Mouse (Mus musculus): ENCODE measurements around the gene Grtp1. TPM values are rescaled to one million over a fixed set of nuclear protein-coding genes. Genes with fewer than 3 reads are reported as not detected.

Gene Grtp1
- 8.2 and 8.7 TPM in 2 replicates for polyA plus RNA-seq (2015; fragmentation: Nextera tagmentation; extraction: Ambion mirVana)

DNA sequence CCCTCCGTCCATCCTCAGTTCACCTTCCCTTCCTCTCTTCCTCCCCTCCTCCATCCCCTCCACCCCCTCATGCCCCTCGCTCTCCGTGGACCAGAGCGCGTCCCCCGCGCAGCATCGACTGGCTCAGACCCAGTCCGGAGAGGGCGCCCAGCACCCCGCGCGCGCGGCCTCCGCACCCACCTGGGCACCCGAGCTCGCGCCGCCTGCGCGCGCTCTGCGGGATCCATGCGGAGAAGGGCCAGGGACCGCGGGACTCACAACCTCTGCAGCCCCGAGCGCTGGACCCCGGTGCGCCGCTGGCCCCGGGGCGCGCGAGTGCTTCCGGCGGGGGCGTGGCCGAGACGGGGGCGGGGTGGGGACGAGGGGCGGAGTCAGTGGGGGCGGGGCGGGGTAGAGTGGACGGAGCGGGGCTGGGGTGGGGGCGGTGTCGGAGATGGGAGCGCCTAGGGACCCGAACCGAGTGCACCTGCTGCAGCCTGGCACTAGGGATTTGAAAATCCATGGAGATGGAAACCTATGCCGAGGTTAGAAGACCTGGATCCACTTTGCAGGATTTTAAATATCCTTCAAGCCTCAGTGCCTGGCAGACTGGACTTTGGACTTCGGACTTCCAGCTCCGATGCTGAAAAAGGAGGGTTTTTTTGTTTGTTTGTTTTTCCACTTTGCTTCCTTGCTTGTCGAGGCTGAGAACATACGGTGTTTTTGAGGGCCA, at the start of gene Grtp1:
Grtp1 (minus strand) TSS at position 320 of the 712 bp plus-strand sequence.
- H3K36me3 ChIP-seq (replicated peaks), result 0 out of 2 replicates have a peak, but pooled peaks cover 4% of the 10 kb centered on the region
- ATAC-seq (ENCODE audit: insufficient read depth), result peak; percentile 56
- under 1% methylated on average over 56 of the region's 58 CpGs for WGBS (ENCODE audit: insufficient replicate concordance)
- H3K27me3 ChIP-seq, result peaks cover 17% of the 10 kb centered on the region
- peaks cover 48% of the 10 kb centered on the region for H3K4me1 ChIP-seq (replicated peaks)
- H3K4me3 ChIP-seq (replicated peaks), result peak within 1 kb of the TSS; percentile 75
- peak within 1 kb of the TSS; percentile 97 for H3K27ac ChIP-seq (replicated peaks)
- H3K4me2 ChIP-seq, result peak within 1 kb of the TSS; percentile 96
- H3K9me3 ChIP-seq (replicated peaks), result no peaks in the 10 kb centered on the region
- peak within 1 kb of the TSS; percentile 77 for H3K9ac ChIP-seq

DNA sequence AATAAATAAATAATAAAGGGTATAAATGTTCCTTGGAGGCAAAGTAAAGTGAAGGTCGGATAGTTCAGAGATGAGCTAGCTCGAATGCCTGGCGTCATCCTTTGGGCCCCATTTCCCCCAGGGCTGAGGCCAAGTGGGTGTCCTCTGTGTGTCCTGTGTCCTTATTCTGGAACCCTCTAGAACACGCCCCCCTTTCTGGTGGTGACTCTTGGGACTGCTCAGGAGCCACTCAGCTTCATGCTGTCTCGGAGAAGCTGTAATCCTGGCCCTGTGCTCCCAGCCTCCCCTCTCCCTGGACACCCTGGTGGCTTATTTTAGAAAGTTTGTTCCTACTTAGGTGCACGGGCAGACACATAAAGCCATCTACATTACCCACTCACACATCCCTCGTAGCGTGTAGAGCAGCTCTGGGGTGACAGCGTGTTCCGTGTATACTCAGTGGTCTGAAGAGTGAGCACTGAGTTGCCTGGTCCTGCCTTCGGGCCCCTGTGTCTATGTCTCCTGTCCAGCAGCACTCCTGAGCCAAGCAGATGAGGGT, 44.0 kb upstream of the Grtp1 start:
- Histone ChIP-seq H3K27ac (replicated peaks) (no peak overlapping the region), H3K36me3 (replicated peaks) (no peaks in the 10 kb centered on the region), H3K27me3 (peaks cover 15% of the 10 kb centered on the region), H3K9me3 (replicated peaks) (no peaks in the 10 kb centered on the region), H3K4me3 (replicated peaks) (no peak overlapping the region), H3K4me2 (no peak overlapping the region), H3K9ac (no peak overlapping the region), H3K4me1 (replicated peaks) (no peaks in the 10 kb centered on the region)
- ATAC-seq (ENCODE audit: insufficient read depth), result no peak
- 66% methylated on average over 11 of the region's 11 CpGs for WGBS (ENCODE audit: insufficient replicate concordance)

DNA sequence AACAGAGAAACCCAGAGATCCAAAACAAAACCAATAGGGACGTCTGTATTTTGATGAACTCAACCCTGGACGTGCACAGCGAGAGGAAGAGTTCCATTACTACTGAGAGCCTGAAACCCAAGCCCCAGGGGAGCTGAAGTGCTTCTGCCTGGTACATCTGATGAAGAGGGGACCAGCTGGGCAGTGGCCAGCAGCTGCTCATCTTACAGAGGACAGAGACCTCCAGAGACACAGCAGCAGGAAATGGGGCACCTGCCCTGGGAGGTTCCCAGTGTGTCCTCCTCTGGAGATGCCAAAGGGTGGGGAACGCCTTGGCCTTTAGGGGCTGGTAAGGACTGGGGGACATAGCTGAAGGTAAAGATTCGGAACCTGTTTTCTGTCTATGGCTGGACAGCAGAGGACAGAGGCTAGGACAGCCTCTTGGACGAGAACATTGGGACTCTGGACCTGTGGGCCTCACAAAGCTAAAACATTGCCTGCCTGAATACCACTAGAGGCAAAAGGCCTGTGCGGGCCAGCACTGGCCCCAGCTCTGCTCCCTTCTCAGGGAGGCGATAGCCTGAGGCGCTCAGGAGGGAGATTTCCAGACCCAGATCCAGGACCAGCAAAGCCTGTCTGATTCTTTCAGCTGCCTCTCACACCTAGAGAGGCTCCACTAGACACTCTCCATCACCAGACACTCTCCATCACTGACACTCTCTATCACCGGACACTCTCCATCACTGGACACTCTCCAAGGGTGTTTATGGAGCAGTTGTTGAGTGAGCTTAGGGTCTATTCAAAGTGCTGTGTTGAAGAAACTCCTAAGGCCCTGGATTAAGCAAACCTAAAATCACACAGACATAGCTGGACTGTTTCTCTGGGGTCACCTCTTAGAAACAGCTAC, 42.8 kb upstream of the Grtp1 start:
- Histone ChIP-seq H3K4me3 (replicated peaks) (no peak overlapping the region), H3K36me3 (replicated peaks) (no peaks in the 10 kb centered on the region), H3K4me2 (no peak overlapping the region), H3K9me3 (replicated peaks) (no peaks in the 10 kb centered on the region), H3K27me3 (peaks cover 12% of the 10 kb centered on the region), H3K27ac (replicated peaks) (no peak overlapping the region), H3K9ac (no peak overlapping the region), H3K4me1 (replicated peaks) (no peaks in the 10 kb centered on the region)
- no peak for ATAC-seq (ENCODE audit: insufficient read depth)
- 65% methylated on average over 10 of the region's 10 CpGs for WGBS (ENCODE audit: insufficient replicate concordance)

DNA sequence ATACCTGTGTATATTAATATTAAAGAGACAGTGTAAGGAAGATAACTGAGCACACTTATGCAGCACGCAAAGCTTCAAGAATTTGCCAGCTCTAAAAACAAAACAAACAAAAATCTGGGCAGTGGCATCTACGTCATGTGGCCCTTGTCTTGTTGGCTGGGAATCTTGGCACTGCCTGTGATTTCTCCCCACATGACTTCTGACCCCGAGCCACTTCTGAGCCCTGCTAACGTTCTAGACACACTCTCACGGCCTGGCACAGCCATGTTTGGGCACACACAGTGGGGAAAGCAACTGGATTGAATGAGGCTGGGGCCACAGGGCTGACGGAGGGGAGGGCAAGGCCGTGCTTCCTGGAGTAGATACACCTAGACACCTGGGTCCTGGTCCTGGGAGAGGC, 40.3 kb upstream of the Grtp1 start:
- Histone ChIP-seq H3K36me3 (replicated peaks) (no peaks in the 10 kb centered on the region), H3K9ac (no peak overlapping the region), H3K4me1 (replicated peaks) (no peaks in the 10 kb centered on the region), H3K9me3 (replicated peaks) (no peaks in the 10 kb centered on the region), H3K27me3 (peaks cover 12% of the 10 kb centered on the region), H3K4me3 (replicated peaks) (no peak overlapping the region), H3K4me2 (no peak overlapping the region), H3K27ac (replicated peaks) (no peak overlapping the region)
- 61% methylated on average over 7 of the region's 7 CpGs for WGBS (ENCODE audit: insufficient replicate concordance)
- ATAC-seq (ENCODE audit: insufficient read depth), result no peak

DNA sequence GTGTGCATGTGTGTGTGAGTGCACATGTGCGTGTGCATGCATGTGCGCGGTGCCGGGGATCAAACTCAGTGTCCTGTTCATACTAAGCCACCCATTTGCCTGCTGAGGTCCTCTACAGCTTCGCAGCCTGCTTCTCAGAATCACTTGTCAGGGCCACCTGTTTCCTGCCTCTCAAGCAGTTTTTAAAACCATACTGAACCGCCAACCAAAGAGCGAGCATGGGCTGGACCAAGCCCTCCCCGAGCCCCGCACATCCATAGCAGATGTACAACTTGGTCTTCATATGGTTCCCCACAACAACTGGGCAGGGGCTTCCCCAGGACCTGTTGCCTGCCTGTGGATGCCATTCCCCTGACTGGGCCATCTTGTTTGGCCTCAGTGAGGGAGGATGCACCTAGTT, 39.6 kb upstream of the Grtp1 start:
- no peak for ATAC-seq (ENCODE audit: insufficient read depth)
- H3K9me3 ChIP-seq (replicated peaks), result no peaks in the 10 kb centered on the region
- H3K27me3 ChIP-seq, result peaks cover 17% of the 10 kb centered on the region
- H3K4me3 ChIP-seq (replicated peaks), result no peak overlapping the region
- H3K4me2 ChIP-seq, result no peak overlapping the region
- H3K4me1 ChIP-seq (replicated peaks), result no peaks in the 10 kb centered on the region
- H3K9ac ChIP-seq, result no peak overlapping the region
- H3K27ac ChIP-seq (replicated peaks), result no peak overlapping the region
- WGBS (ENCODE audit: insufficient replicate concordance), result 58% methylated on average over 9 of the region's 9 CpGs
- H3K36me3 ChIP-seq (replicated peaks), result no peaks in the 10 kb centered on the region

DNA sequence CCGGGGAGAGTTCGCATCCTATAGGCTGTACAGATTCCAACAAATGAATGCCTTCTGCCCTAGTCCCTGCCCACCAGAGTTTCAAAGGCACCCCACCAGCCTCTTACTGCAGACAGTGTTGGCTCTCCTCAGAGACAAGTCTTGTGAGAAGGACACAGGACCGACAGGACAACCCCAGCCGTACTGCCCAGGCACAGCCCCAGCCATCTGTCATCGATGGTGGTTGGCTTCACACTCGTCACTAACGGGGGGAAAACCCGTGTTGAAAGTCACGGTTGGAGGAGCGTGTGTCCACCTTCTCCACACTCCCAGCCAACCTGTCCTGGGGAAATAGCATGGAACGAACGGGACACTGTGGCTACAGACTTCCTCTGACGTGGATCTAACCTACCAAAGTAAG, 34.4 kb upstream of the Grtp1 start:
- WGBS (ENCODE audit: insufficient replicate concordance), result 69% methylated on average over 13 of the region's 13 CpGs
- Histone ChIP-seq H3K27ac (replicated peaks) (no peak overlapping the region), H3K27me3 (peaks cover 12% of the 10 kb centered on the region; the same call in 1 of the 2 replicates), H3K4me2 (no peak overlapping the region), H3K9ac (no peak overlapping the region), H3K36me3 (replicated peaks) (no peaks in the 10 kb centered on the region), H3K9me3 (replicated peaks) (no peaks in the 10 kb centered on the region), H3K4me1 (replicated peaks) (no peaks in the 10 kb centered on the region), H3K4me3 (replicated peaks) (no peak overlapping the region)
- ATAC-seq (ENCODE audit: insufficient read depth), result no peak

DNA sequence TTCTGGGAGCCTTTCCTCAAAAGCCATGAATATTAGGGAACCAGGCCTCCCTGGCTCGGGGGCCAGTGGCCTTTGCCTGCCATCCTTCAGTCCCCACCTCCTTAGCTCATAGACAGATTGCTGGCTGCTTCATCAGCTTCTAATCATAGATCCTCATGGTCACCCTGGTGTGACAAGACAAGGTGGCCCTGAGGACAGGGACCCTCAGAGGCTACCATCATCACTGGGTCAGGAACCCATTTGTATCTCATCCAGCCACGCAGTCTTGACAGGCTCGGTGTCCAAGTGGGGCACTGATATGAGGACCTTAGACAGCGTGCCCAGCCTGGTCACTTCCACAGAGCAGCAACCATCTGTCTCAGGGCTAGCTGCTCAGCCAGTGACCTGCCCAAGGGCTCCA, 30.1 kb upstream of the Grtp1 start:
- no peaks in the 10 kb centered on the region for H3K9me3 ChIP-seq (replicated peaks)
- peaks cover 12% of the 10 kb centered on the region; the same call in 1 of the 2 replicates for H3K27me3 ChIP-seq

DNA sequence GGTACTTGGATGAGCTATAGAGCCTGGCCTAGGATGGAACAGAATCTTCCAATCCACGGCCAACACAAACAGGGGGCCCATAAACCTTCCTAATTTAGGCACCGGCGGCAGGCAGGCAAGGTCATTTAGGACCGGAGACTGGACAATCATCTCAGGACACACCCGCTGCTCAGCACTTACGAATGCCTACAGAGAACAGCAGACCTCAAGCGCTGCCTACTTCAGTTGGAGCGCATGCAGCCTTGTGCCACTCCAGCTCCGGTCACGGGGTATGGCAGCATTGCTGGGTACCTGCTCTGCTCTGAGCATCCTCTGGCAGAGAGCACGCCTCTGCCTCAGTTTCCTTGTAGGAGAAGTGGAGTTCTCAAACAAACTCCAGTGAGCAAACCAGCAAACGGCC, 29.4 kb upstream of the Grtp1 start:
- Histone ChIP-seq H3K36me3 (replicated peaks) (no peaks in the 10 kb centered on the region), H3K4me3 (replicated peaks) (no peak overlapping the region), H3K27me3 (peaks cover 15% of the 10 kb centered on the region; the same call in 1 of the 2 replicates), H3K4me2 (no peak overlapping the region), H3K9ac (no peak overlapping the region), H3K9me3 (replicated peaks) (no peaks in the 10 kb centered on the region), H3K27ac (replicated peaks) (no peak overlapping the region), H3K4me1 (replicated peaks) (no peaks in the 10 kb centered on the region)
- ATAC-seq (ENCODE audit: insufficient read depth), result no peak
- WGBS (ENCODE audit: insufficient replicate concordance), result 71% methylated on average over 12 of the region's 12 CpGs

More for the DNA sequence above, 30.1 kb upstream of the Grtp1 start:
- ATAC-seq (ENCODE audit: insufficient read depth), result no peak
- no peak overlapping the region for H3K4me3 ChIP-seq (replicated peaks)
- 66% methylated on average over 4 of the region's 4 CpGs for WGBS (ENCODE audit: insufficient replicate concordance)
- no peak overlapping the region for H3K27ac ChIP-seq (replicated peaks)
- no peak overlapping the region for H3K9ac ChIP-seq
- no peaks in the 10 kb centered on the region for H3K36me3 ChIP-seq (replicated peaks)
- no peak overlapping the region for H3K4me2 ChIP-seq
- H3K4me1 ChIP-seq (replicated peaks), result no peaks in the 10 kb centered on the region

DNA sequence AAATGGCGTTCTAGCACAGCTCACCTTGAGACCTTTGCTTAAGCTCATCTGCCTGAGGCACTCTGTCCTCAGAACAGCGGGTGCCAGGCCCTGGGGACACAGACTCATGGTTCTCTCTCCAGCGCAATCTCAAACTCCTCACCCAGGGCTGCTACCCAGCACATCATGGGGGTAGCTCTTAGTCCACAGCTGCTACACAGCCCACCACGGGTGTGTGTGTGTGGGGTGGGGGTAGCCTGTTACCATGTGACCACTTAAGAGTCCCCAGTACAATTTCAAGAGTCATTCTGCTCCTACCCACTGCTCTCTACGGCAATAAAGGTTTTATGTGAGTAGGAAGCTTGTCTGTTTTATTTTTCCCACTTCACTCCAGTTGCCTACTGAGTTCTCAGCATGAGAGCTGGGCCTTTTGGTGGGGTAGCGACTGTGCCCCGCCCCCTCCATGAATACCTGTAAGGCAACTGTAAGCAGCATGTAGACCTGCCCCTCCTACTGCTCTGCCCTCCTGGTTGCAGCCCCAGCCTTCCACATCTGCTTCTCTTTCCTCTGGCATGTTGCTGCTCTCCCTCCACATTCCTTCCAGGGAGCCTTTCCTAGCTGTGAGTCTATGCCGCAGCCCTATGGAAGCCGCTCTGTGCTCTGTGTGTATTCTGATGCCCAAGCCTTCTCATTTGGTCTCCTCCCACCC, 28.6 kb upstream of the Grtp1 start:
- Histone ChIP-seq H3K4me3 (replicated peaks) (no peak overlapping the region), H3K27ac (replicated peaks) (no peak overlapping the region), H3K27me3 (peaks cover 21% of the 10 kb centered on the region; the same call in 1 of the 2 replicates), H3K9me3 (replicated peaks) (no peaks in the 10 kb centered on the region), H3K36me3 (replicated peaks) (no peaks in the 10 kb centered on the region), H3K9ac (no peak overlapping the region), H3K4me1 (replicated peaks) (no peaks in the 10 kb centered on the region), H3K4me2 (no peak overlapping the region)
- 46% methylated on average over 9 of the region's 9 CpGs for WGBS (ENCODE audit: insufficient replicate concordance)
- ATAC-seq (ENCODE audit: insufficient read depth), result no peak

DNA sequence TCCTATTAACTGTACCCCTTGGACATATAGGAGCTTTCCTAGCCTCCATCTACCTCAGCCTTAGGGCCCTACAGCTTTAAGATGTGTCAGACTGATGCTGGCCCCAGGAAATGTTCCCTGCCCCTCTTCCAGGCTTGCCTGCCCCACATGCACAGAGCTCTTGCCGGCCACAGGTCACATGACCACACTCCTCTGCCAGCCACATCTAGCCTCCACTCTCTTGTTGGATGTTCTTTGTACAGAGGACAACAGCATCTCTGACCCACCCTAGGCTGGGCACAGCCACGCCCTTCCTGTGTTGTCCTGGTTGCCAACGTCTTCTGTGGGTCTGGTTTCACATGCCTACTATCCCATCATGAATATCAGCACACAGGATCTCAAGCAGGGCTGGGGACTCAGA, 26.8 kb upstream of the Grtp1 start:
- Histone ChIP-seq H3K9ac (no peak overlapping the region), H3K27ac (replicated peaks) (no peak overlapping the region), H3K36me3 (replicated peaks) (no peaks in the 10 kb centered on the region), H3K4me2 (no peak overlapping the region), H3K9me3 (replicated peaks) (no peaks in the 10 kb centered on the region), H3K4me3 (replicated peaks) (no peak overlapping the region), H3K4me1 (replicated peaks) (no peaks in the 10 kb centered on the region), H3K27me3 (peaks cover 20% of the 10 kb centered on the region; the same call in 1 of the 2 replicates)
- no peak for ATAC-seq (ENCODE audit: insufficient read depth)
- 29% methylated on average over 3 of the region's 3 CpGs for WGBS (ENCODE audit: insufficient replicate concordance)
